Mouse (Mus musculus): Measurements from ENCODE around the gene Zdhhc20. TPM values are rescaled to one million over a fixed set of nuclear protein-coding genes. Genes with fewer than 3 reads are reported as not detected.
A peak's percentile ranks its signal among the peaks of the same experiment; 100 is the strongest.
"Not testable (repeated sequence)": the region's sequence is repeated elsewhere in the genome, so short reads cannot be mapped to it uniquely, and the experiment has no call there.

The Zdhhc20 gene
- total RNA-seq, 2 experiments from 2014 or later, result 6.9 to 10.9 TPM

DNA sequence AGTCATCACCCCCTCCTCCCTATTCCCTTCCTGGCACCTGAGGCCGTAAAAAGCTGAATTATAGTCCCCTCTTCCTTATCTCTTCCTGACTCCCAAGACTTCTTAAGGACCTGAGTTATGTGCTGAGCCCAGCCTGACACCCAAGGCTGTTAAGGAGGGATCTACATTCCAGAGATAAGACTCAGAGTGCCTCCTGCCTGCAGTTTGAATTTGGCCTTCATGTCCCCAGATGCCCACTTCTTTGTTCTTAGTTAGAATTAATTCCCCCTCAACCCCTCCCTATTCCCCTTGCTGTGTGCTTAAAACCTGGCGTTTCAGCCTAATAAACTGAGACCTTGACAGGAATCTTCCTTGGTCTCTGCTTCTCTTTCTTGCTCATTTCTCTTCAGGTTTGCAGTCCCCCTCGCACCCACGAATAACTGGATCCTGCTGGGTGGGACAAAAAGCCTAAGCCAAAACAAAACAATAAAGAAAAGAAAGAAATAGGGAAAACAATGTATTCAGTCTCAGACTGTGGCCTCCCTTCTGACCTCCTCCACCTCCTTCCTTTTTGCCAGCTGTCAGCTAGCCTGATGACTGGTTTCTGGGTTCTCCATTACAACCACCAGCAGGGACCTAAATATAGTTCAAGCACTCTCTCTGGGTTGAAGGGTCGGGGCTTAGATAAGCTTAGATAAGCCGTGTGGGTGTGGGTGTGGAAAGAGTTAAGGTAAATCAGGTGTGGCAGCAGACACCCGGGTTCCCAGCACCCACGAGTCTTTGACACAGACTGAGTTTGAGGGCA is 6.2 kb upstream of the Zdhhc20 start:
- intact Hi-C loops (cut with DNase I), result loop anchor here (5.0 kb wide), 1 partner anchor 34 kb away; no protein-coding TSS in a partner anchor

DNA sequence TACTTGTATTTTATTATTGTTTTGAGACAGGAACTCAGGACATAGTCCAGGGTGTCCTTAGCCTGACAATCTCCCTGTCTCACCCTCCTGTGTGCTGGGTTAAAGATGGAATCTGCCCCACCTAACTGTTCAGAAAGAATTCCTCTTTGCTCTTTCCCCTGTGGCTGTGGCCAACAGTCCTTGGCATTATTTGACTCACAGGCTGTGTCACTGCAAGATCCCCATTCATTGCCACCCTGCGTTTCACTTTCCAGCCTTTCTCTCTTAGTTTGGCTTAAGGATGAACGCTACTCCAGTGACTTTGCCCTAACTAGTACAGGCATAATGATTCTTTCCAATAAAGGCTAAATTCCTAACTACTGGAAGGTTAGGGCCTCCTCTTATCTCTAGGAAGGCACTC is 4.3 kb upstream of the Zdhhc20 start:
- intact Hi-C loops (cut with DNase I), result no loop called here
- no peak for DNase-seq (ENCODE audit: low spot score)

More for the DNA sequence above, 6.2 kb upstream of the Zdhhc20 start:
- DNase-seq (ENCODE audit: low spot score), result not testable (repeated sequence)

DNA sequence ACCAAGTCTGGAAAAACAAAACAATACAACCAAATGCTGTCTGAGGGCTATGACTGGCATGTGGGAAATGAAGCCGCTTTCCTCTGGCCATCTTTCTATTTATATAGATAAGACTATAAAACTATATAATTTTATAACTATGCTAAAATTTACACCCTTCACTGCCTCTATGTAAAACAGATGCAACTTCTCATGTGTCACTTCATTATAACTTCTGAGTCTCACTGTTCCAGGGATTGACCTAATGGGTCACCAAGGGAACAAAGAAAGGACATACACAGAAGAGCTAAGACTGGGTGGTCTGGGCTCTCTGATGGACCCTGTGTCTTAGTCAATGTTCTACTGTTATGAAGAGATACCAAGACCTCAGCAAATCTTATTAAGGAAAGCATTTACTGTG is 2.9 kb upstream of the Zdhhc20 start:
- intact Hi-C loops (cut with DNase I), result no loop called here
- DNase-seq (ENCODE audit: low spot score), result no peak

DNA sequence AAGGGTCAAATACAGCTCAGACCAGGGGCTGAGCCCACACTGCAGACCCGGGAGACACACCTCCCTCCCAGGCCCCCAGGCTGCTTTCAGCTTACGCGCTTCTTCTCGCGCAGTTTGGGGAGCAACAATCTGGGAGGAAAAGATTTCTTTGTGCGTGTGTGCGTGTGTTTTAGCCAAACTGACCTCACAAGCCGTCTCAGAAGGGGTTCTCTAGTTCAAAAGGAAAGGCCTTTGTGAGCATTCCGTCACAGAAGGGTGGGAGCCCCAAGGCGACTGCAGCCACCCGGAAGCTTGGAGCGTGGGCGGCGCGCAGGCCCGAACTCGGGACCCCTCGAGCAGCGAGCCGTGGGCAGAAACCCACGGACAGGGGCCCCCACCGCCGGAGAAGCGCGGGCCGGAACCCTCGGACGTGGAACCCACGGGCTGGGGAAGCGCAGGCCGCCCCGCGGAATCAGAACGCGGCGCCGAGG is 500 bp downstream of the Zdhhc20 start:
- DNase-seq (ENCODE audit: low spot score), result no peak
- intact Hi-C loops (cut with DNase I), result loop anchor here (2.0 to 5.0 kb wide), 2 partner anchors 15 to 62 kb away; partner anchors contain the start of genes Mrpl57 and Ska3

DNA sequence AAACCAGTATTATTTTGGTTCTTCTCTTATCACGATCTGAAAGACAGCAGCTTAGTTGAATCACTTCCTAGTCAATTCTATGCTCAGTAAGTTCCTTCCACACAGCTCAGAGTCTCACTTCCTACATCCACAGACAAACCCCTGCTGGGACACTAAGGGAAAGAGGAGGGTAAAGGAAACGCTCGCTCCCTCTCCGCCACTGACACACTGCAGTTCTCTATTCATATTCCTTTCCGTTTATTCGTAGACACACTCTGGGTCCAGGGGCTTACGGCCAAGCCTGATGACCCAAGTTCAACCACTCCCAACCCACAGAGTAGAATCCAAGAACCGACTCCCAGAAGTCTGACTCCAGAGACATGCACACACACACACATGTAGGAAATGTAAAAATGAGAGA is 2.9 kb downstream of the Zdhhc20 start:
- intact Hi-C loops (cut with DNase I), result loop anchor here (5.0 kb wide), 1 partner anchor 60 kb away; the partner anchor contains the start of genes Mrpl57 and Ska3
- peak; percentile 6 for DNase-seq (ENCODE audit: low spot score)

DNA sequence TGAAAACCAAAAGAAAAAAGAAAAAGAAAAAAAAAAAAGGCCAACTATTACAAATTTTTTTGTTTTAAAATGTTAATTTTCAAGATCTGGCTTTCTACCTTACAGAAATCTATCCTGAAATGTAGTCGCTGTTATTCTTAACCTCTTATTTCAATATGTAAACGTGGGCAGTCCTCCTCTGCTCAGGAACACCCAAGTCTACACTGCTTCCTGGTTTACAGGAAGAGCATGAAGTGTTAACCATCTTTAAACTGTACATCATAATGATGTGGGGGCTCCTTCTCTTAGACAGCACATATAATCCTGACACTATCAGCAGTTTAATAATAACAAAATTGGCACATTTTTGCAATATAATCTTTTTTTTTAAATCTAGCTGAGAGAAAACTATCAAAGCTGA is 4.0 kb downstream of the Zdhhc20 start:
- intact Hi-C loops (cut with DNase I), result loop anchor here (5.0 kb wide), 1 partner anchor 59 kb away; the partner anchor contains the start of genes Mrpl57 and Ska3
- no peak for DNase-seq (ENCODE audit: low spot score)

DNA sequence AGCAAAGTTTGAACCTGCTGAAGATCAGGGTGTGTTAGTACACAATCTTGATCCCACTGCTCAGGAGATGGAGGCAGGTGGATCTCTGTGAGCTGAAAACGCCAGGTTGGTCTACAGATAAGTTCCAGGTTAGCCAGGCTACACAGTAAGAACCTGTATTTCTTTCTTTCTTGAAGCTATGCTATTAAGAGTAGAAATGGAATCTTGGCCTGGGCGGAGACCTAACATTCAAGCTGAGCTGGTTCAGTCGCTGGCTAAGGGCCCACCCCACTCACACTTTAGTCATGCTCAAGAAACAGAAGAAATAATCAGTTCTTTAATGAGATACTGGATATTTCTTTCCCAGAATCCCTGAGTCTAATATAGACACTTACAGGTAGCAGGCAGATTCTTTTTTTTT is 6.7 kb downstream of the Zdhhc20 start:
- intact Hi-C loops (cut with DNase I), result no loop called here

DNA sequence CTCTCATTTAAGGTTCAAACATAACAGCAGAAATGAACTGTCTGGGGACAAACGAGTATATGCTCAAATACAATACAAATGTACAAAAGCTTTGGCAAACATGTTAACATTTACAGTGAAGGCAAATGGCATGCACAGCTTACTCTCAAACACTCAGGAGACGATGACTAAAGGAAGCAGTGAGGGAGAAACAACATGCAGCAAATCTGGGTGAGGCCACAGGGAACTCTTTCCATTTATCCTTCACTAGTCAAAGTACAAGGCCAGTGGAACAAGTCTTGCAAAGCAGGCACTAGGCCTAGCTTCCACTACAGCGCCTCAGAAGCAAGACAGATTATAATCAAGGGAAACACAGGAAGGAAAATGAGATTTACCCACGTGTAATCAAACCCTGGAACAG is 7.4 kb downstream of the Zdhhc20 start:
- no peak for DNase-seq (ENCODE audit: low spot score)
- intact Hi-C loops (cut with DNase I), result no loop called here

More for the DNA sequence above, 6.7 kb downstream of the Zdhhc20 start:
- no peak for DNase-seq (ENCODE audit: low spot score)

DNA sequence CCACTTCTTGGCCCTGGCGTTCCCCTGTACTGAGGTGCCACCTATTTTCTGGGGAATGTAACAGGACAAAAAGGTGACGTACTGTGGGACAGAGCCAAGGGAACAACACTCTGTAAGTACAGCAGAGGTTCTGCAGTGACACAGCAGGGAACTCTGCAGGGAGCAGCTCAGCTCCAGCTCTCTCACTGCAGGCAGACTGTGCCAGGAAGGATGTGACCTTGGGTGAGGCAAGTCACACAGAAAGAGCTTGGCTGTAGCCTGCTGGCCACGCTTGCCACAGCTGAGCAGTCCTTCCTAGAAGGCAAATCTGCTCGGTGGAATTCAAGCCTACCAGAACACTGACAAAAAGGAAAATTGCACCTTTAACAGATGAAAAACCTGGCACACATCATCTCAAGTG is 8.3 kb downstream of the Zdhhc20 start:
- peak; percentile 71 for DNase-seq (ENCODE audit: low spot score)
- intact Hi-C loops (cut with DNase I), result no loop called here

DNA sequence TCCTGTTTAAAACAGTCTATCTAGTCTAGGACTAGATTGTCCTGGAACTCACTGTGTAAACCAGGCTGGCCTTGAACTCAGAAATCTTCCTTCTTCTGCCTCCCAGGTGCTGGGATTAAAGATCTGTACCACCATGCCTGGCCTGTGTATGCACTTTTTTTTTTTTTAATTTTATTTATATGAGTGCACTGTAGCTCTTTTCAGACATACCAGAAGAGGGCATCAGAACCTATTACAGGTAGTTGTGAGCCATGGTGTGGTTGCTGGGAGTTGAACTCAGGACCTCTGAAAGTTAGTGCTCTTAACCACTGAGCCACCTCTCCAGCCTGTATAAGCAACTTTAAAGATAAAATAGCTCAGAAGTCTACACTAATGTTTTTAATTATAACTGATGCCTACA is 9.0 kb downstream of the Zdhhc20 start:
- intact Hi-C loops (cut with DNase I), result no loop called here

DNA sequence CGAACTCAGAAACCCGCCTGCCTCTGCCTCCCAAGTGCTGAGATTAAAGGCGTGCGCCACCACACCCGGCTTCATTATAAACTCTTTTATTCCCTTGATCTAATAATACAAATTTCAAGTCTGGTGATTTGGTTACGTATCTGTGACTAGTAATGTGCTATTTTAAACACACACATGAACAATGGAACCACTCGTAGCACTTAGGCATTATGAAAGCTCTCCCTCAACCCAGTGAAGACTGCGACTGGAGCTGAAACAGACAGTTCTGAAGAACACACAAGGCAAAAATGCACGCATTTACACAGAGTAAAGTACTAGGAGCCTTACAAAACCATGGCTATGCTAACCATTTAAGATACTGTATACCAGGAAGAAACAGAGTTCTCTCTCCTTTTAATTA is 12.2 kb downstream of the Zdhhc20 start:
- DNase-seq (ENCODE audit: low spot score), result no peak
- intact Hi-C loops (cut with DNase I), result loop anchor here (2.0 kb wide), 1 partner anchor 13 kb away; no protein-coding TSS in a partner anchor

More for the DNA sequence above, 9.0 kb downstream of the Zdhhc20 start:
- no peak for DNase-seq (ENCODE audit: low spot score)

DNA sequence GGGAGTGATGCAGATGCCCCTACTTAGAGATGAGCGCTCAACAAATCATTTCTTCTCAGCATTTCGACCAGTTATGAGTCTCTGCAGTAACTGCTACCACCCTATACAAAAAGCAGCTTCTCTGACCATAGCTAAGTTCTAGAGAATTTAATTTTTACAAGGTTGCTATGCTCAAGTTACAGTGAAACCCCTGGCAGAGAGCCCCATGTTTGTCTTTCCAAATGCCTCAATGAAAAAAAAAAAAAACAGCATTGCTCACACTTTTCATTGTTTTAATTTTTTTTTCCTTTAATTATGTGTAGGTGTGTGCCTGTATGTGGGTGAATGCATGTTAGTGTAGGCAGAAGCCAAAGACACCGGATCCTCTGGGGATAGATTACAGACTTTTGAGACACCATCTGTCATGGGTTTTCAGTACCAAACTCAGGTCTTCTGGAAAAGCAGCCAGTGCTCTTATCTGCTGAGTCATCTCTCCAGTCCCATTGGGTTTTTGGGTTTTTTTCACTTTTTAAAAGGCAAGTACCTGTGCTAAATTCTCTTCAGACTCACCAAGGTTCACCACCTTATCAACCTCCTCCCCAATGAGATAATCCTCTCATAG is 23.3 kb downstream of the Zdhhc20 start:
- intact Hi-C loops (cut with DNase I), result no loop called here
- no peak for DNase-seq (ENCODE audit: low spot score)

DNA sequence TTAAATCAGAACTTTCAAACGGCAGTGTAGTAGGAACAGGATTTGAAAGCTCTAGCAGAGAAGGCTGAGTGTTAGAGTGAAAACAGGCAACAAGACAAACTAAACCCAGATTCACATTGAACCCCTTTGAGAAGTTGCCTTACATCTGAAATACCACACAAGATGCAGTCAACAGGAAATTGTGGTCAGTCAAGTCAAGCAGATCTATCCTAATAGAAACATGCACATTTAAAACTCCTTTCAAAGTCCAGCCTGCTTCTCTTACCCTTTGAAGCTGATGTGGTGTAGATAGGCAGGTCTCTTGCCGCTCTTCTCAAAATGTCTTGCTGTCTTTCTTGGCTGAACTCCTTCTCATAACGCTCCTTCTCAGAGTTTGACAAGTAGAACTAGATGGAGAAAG is 24.8 kb downstream of the Zdhhc20 start:
- no peak for DNase-seq (ENCODE audit: low spot score)
- intact Hi-C loops (cut with DNase I), result loop anchor here (2.0 kb wide), 1 partner anchor 14 kb away; no protein-coding TSS in a partner anchor

DNA sequence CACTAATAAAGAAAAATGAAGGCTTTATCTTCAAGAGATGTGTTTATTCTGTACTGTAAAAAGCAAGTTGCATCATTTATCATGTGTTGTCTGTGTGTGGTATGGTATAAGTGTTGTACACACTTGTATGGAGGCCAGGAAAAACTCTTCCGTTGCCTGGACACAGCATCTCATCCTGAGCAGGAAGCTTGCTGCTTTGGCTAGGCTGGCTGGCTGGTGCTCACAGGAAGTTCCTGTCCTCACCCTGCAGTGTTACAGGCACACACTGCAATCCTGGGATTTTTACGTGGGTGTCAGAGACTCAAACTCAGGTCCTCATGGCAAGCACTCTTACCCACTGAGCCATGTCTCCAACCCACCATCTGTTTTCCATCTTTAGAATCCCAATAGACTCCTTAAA is 26.9 kb downstream of the Zdhhc20 start:
- DNase-seq (ENCODE audit: low spot score), result no peak
- intact Hi-C loops (cut with DNase I), result loop anchor here (5.0 kb wide), 1 partner anchor 34 kb away; no protein-coding TSS in a partner anchor

DNA sequence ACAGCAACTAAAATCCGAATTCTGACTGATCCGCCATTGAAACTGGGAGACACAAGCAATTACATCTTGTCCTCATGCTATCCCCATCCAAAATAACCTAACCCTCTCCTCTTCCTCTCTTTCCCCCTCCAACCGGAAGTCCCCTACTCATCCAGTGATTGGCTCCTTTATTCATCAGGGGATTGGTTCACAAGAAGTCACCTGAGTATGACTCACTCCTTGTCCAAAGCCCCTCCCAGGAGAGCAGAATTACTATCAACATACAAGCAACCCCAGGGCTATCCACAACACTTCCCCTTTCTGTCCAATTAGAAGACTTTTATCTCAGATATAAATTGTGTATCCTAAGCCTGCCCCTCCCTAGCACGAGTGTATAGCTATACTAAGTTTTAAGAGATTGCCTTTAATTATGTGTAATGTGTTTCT is 28.1 kb downstream of the Zdhhc20 start:
- intact Hi-C loops (cut with DNase I), result loop anchor here (5.0 kb wide), 1 partner anchor 35 kb away; no protein-coding TSS in a partner anchor
- DNase-seq (ENCODE audit: low spot score), result no peak

DNA sequence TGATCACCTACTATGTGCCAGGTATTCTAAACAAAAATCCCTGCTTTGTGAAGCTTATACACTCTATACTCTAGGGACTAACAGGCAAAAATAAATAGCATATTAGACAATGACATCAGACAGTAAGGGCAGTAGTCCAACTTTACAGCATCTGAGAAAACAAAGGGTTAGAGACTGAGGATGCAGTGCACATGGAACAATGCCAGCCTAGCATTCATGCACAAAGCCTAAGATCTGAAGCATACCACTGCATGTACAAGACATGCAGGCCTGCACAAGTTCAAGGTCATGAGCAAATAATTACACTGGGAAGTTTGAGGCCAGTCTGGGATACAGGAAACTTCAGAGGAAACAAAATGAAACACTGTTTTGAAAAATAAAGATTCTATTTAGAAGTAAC is 30.6 kb downstream of the Zdhhc20 start:
- intact Hi-C loops (cut with DNase I), result no loop called here
- no peak for DNase-seq (ENCODE audit: low spot score)

DNA sequence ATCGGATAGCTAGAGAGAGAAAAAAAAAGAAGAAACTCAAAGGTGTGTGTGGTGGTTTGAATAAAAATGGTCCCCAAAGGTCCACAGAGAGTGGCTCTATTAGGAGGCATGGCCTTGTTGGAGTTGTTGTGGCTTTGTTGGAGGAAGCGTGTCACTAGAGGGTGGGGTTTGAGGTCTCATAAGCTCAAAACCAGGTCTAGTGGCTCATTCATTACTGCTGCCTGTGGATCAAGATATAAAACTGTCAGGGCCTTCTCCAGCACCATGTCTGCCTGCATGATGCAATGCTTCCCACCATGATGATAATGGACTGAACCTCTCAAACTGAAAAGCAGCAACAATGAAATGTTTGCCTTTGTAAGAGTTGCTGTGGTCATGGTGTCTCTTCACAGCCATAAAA is 31.5 kb downstream of the Zdhhc20 start:
- DNase-seq (ENCODE audit: low spot score), result no peak

DNA sequence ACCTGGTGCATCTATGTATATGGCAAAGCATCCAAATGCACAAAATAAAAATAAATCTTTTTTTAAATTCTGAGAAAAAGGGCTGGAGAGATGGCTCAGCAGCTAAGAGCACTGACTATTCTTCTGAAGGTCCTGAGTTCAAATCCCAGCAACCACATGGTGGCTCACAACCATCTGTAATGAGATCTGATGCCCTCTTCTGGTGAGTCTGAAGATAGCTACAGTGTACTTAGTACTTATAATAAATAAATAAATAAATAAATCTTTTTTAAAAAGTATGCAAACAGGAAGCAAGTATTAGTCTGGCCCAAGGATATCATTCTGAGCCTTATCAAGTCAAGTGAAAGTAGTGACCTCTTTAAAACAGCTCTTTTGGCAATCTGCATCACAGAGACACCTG is 34.0 kb downstream of the Zdhhc20 start:
- intact Hi-C loops (cut with DNase I), result not testable (repeated sequence)

More for the DNA sequence above, 31.5 kb downstream of the Zdhhc20 start:
- intact Hi-C loops (cut with DNase I), result no loop called here

DNA sequence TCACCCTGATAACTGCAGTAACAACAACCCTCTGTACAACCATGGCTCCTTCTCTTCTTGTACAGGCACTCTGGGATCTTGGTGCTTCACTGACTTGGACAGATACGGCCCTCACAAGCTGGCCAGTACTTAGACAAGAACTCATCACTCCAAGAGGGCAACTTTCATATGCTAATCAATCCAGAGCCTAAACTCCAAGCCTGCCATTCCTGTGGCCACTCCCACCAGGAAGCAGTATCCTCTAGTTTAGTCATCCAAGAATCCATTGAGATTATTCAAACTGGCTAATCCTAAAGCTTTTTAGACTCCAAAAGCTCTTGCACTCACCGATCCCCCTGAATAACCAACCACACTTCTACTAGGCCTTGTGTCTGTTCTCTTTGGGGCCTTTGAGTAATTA is 37.1 kb downstream of the Zdhhc20 start:
- intact Hi-C loops (cut with DNase I), result no loop called here
- no peak for DNase-seq (ENCODE audit: low spot score)

More for the DNA sequence above, 34.0 kb downstream of the Zdhhc20 start:
- not testable (repeated sequence) for DNase-seq (ENCODE audit: low spot score)

DNA sequence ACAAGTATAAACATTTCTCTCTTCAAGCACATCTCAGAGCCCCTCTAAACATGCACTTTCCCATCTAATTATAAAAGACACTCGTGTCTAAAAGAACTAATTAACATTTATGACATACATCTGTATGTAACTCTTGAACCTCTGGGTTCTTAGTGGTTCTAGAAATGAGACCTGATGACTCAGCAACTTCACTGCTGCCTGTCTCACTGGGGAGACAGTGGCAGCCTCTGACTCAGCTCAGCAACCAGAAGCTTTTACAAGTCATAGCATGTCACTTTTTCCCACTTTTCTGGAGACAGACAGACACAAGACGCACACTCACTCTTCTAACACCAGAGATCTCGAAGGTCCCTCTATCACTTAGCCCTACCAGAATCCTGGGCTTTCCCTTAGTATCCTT is 39.7 kb downstream of the Zdhhc20 start:
- intact Hi-C loops (cut with DNase I), result no loop called here
- no peak for DNase-seq (ENCODE audit: low spot score)

DNA sequence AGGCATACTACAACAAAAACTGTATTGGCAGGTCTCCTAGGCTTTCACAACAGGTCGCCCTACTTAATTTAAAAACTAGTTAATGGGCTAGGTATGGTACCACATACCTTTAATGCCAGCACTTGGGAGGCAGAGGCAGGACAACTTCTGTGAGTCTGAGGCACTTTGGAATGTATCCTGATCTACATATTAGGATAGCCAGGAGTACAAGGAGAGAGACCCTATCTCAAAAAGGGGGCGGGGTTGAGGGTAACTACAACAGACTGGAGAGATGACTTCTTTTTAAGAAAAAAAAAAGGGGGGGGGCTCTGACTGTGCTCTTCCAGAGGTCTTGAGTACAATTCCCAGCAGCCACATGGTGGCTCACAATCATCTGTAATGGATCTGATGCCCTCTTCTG is 41.4 kb downstream of the Zdhhc20 start:
- DNase-seq (ENCODE audit: low spot score), result no peak
- intact Hi-C loops (cut with DNase I), result no loop called here
